Mouse (Mus musculus): ENCODE measurements around the gene Fam171a2. TPM values are rescaled to one million over a fixed set of nuclear protein-coding genes. Genes with fewer than 3 reads are reported as not detected.

Fam171a2 gene
- total RNA-seq, 1 experiment from 2014 or later: 8.7 TPM

DNA sequence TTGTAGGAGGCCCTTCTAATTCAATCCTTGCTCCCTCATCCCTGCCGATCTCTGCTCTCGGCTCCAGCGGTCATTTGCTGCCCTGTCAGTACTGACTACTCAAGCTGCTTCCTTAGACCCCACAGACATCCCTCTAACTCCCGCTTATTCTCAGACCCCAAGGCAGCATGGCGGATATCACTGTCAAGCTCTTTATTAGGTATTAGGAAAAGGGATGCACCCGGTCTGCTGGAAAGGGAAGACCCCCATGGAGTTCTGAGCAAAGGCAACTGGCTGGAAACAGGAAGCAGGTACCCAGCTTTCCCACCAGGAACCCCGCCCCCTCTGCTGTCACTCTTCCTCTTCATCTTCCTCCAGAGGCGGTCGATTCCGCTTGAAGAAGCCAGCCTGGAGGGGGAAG lies 5.6 kb upstream of the Fam171a2 start:
- no peak for DNase-seq

GRCm38 (mm10) chr11:102449043-102450008 lies 1.8 kb upstream of the Fam171a2 start:
- DNase-seq: no peak

GRCm38 (mm10) chr11:102448327-102448726 lies 845 bp upstream of the Fam171a2 start:
- DNase-seq: no peak

GRCm38 (mm10) chr11:102446581-102447461 lies 661 bp downstream of the Fam171a2 start:
- DNase-seq: peak; percentile 44

DNA sequence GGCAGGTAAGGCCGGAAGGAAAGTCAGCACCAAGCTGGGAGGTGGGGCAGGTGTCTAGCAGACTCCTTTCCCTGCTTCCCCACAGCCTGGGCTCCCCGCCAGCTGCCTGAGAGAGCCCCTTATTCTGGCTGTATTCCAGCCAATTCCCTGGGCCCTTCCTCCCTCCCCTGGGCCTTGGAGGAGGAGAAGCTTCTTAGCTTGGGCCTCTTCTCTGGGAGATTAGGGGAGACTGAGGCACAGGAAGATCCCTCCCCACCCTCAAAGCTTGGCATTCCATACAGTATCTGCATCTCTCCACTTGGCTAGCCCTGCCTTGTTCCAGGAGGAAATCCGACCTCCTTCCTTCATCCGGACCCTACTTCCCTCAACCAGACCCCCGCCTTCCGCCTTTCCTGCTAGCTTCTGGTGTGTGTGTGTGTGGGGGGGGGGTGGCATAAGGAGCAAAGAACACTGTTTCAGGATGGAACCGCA lies 1.6 kb downstream of the Fam171a2 start:
- peak; percentile 41 for DNase-seq

- DNase-seq: no peak
These were observed 2.1 kb downstream of the Fam171a2 start for GRCm38 (mm10) chr11:102445264-102445890.

- DNase-seq: no peak
These were observed 2.7 kb downstream of the Fam171a2 start for GRCm38 (mm10) chr11:102444781-102445180.

DNA sequence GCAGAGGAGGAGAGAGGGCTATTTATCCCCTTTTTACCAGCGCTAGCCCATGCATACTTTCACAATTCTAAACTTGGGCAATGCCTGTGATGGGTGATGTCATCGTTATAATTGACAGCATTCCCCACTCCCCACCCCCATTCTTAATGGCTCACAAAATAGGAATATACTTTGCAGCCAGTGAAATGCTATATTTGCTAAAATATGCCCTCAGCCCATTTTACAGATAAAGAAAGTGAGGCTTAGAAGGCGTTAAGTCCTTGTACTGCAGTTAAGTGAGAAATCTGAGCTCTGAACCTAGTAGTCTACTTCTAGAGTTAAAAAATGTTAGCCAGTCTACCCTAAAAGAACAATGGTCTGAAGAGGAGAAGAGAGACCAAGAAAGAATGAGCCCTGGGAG lies 3.2 kb downstream of the Fam171a2 start:
- DNase-seq: no peak

GRCm38 (mm10) chr11:102443740-102444139 lies 3.7 kb downstream of the Fam171a2 start:
- DNase-seq: no peak

DNA sequence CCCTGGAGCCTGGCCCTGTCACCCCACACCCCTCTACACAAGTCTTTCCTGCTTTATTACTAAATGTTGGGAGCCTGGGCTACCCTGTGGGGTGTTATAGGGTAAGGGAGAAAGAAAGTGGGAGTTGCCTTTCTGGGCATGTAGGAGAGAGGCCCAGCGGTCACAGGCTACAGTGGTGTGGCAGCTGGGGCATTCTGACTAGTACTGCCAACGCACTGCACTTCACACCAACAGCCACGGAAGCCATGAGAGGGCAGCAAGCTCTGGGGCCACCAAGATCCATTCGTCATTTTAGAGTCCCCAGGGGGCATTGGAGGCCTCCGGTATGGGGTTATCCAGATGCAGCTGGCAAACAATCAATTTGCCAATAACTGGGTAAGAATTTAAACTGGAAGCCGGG lies 5.4 kb downstream of the Fam171a2 start:
- DNase-seq: no peak

DNA sequence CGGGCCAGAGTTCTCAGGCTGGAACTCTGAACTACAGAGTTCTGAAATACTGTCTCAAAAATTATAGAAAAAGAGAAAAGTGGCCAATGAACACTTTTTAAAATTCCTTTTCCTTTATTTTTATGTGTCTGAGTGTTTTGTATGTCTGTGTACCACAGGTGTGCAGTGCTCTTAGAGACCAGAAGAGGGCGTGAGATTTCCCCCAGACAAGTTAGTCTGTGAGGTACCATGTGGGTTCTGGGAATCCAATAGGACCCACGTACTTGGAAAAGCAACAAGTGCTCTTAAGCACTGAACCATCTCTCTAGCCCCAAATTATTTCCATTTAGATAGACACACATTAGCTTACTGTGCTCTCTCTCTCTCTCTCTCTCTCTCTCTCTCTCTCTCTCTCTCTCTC lies 6.0 kb downstream of the Fam171a2 start:
- DNase-seq: no peak

- DNase-seq: no peak
These were observed 7.2 kb downstream of the Fam171a2 start for GRCm38 (mm10) chr11:102440255-102440654.

GRCm38 (mm10) chr11:102439093-102440082 lies 8.1 kb downstream of the Fam171a2 start:
- no peak for DNase-seq

DNA sequence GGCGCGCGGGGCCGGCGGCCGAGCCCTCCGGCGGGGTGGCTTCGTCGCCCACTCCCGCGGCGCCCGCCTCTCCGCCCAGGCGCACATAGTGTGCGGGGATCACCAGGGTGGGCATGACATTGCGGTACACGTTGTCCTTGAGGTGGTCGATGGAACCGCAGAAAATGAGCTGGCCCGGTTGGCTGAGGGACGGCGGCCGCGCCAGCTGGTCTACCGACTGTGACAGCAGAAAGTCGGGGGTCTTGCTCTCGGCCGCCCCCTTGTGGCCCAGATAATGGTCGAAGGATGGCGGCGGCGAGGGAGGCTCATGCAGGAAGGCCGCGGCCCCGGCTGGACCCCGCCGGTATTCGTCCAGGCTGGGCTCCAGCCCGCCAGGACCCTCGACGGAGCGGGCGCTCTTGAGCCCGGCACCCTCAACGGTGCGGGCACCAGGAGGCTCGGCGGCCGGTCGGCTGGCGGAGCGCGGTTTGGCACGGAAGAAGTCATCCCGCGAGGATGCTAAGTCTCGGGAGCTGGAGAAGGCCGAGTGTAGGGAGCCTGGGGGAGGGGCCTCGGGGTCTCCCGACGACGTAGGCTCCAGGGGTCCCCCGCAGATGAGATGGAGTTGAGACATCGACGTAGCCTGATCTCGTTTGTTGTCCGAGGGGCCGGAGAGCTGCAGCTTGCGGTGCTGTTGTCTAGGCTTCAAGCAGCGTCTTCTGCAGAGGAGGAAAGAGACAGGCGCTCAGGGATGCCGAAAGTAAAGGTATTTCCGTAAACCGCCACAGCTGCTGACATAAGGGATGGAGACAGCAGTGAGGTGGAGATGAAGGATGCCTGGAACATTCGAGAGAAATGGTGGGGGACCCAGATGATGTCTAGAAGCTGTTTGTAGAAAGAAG lies 9.0 kb downstream of the Fam171a2 start:
- peak; percentile 90 for DNase-seq

DNA sequence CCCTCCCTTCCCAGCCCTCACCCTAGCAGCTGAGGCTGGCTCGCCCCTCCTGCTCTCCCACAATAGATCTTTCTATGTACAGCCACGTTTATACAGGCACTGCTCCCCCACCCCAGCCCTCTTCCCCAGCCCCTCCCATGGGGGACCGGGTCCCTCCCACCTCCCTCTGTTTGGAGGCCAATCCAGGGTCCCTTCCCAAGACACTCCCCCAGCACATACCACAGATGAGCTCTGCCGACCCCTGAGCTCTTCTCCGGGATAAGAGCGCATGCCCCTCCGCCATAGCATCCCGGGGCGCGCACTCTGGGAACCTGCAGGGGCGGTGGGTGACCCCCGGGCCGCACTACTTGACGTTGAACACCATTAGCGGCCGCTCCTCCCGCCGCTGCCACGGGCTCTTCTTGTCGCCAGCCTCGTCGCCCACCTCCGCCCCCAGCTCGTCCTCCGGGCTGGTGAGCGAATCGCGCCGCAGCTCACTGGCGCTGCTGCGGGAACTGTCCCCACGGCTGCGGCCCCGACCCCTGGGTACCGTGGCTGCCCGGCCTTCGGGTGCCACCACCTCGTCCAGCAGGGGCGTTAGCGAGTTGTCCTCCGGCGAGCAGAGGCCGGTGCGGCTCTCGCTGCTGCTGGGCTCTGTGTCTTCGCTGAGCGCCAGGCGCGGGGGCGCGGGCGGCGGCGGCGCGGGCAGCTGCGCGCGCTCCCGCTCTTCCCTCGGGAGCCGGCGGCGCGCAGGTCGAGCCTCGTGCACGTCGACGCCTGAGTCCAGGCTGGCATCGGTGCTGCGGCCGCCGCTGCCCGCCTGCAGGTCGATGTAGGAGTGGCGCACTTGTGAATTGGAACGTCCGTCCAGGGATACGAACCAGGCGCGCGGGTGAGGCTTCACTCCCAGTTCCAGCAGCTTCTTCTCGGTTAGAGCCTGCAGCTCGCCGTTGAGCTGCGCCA lies 10.1 kb downstream of the Fam171a2 start:
- peak; percentile 80 for DNase-seq

- DNase-seq: no peak
These were observed 11.1 kb downstream of the Fam171a2 start for GRCm38 (mm10) chr11:102436471-102436790.

DNA sequence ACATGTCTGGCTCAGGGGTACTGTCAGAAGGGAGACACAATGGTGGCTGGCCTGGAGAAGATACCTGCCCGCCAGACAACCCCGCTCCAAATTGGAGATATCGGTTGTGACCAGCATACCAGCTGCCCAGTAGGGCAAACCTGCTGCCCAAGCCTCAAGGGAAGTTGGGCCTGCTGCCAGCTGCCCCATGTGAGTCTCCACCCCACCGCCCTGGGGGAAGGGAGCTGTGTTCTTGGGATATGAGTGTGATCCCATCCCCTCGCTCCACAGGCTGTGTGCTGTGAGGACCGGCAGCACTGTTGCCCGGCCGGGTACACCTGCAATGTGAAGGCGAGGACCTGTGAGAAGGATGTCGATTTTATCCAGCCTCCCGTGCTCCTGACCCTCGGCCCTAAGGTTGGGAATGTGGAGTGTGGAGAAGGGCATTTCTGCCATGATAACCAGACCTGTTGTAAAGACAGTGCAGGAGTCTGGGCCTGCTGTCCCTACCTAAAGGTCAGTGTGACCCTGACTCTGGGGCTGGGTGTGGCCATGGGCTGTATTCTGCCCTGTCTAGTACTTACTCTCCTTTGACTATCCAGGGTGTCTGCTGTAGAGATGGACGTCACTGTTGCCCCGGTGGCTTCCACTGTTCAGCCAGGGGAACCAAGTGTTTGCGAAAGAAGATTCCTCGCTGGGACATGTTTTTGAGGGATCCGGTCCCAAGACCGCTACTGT lies 11.6 kb downstream of the Fam171a2 start:
- peak; percentile 59 for DNase-seq

Data from adrenal gland, postnatal 25 days (tissue).